Mouse (Mus musculus): Measurements from ENCODE around the gene Kcng4. TPM values are rescaled to one million over a fixed set of nuclear protein-coding genes. Genes with fewer than 3 reads are reported as not detected.

Gene Kcng4
- total and polyA plus RNA-seq, 3 experiments = 0.05 to 0.33 (median 0.23) TPM

DNA sequence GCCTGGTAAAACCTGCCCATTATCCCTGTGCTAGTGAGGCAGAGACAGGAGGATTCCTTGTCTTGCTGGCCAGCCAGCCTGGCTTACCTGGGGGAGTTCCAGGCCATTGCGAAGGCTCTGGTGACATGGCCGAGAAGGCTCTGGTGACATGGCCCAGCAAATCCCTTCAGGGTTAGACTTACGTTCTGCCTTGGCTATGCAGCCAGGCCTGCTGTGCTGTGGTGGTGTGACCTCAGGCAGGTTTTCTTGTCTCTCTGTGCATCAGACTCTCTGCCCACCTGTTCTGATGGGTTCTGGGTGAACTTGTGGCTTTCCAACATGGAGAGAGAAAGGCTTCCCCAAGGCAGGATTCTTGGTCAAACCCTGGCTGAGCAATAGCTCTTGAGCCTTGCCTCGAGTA lies 1.9 kb upstream of the Kcng4 start:
- intact Hi-C loops (cut with DNase I) = no loop called here
- no peaks in the 10 kb centered on the region for H3K36me3 ChIP-seq (ENCODE audit: control insufficient read depth, insufficient read depth, low read length)
- no peak for DNase-seq
- H3K9ac ChIP-seq (ENCODE audit: low read depth, low read length) = no peak overlapping the region
- no peak overlapping the region for H3K27ac ChIP-seq
- no peak overlapping the region for H3K4me3 ChIP-seq
- TF ChIP-seq EP300 (IDR thresholded peaks at IDR 0.05; ENCODE audit: insufficient read depth, low read depth, low read length) (no peak), POLR2A (IDR thresholded peaks at IDR 0.05; ENCODE audit: insufficient read depth, low read depth, low read length) (no peak), CTCF (IDR thresholded peaks at IDR 0.05) (no peak)
- no peaks in the 10 kb centered on the region; the same call in 1 of the 2 replicates for H3K27me3 ChIP-seq (ENCODE audit: control insufficient read depth, insufficient read depth, low read length)
- peaks cover 6% of the 10 kb centered on the region for H3K4me1 ChIP-seq (ENCODE audit: control insufficient read depth, insufficient read depth, low read length)
- 92% methylated on average over 4 of the region's 4 CpGs for WGBS
- H3K79me2 ChIP-seq (replicated peaks; ENCODE audit: control insufficient read depth, insufficient read depth, low read length) = no peaks in the 10 kb centered on the region

DNA sequence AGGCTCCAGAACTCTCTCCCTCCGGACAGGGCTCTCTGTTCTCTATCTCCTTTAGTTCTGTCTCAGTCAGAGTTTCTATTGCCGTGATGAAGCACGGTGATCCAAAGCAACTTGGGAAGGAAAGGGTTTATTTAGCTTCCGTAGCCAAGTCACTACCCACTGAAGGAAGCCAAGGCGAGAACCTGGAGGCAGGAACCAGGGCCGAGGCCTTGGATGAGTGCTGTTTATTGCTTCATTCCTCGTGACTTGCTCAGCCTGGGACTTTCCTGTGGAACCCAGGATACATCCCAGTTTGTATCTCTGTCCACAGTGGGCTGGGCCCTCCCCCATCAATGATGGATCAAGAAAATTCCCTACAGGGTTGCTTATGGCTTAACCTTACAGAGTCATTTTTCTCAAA lies 1.3 kb upstream of the Kcng4 start:
- Histone ChIP-seq H3K36me3 (ENCODE audit: control insufficient read depth, insufficient read depth, low read length) (no peaks in the 10 kb centered on the region), H3K4me3 (no peak overlapping the region), H3K4me1 (ENCODE audit: control insufficient read depth, insufficient read depth, low read length) (peaks cover 6% of the 10 kb centered on the region), H3K27me3 (ENCODE audit: control insufficient read depth, insufficient read depth, low read length) (no peaks in the 10 kb centered on the region; the same call in 1 of the 2 replicates), H3K9ac (ENCODE audit: low read depth, low read length) (no peak overlapping the region), H3K79me2 (replicated peaks; ENCODE audit: control insufficient read depth, insufficient read depth, low read length) (no peaks in the 10 kb centered on the region), H3K27ac (no peak overlapping the region)
- DNase-seq = no peak
- TF ChIP-seq CTCF (IDR thresholded peaks at IDR 0.05) (no peak), POLR2A (IDR thresholded peaks at IDR 0.05; ENCODE audit: insufficient read depth, low read depth, low read length) (no peak), EP300 (IDR thresholded peaks at IDR 0.05; ENCODE audit: insufficient read depth, low read depth, low read length) (no peak)
- WGBS = 55% methylated on average over 7 of the region's 7 CpGs
- intact Hi-C loops (cut with DNase I) = no loop called here

DNA sequence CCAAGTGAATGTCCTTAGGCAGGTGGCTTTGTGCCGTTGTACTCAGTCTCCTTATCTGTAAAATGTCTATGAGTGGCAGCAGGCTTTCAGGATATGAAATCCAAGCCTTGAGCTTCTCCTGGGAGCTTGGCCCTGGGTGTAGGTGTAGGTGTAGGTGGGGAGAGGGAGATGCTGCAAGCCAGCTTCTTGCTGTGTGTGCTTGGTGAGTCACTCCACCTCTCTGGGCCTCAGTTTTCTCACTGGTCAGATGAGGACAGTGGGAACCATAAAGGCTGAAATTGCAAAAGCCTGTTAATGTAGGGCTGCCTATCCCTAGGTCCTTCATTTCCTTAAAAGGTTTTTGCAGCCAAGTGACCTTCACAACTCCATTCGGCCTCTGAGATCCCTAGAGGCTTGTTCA lies 478 bp upstream of the Kcng4 start:
- Histone ChIP-seq H3K27me3 (ENCODE audit: control insufficient read depth, insufficient read depth, low read length) (no peaks in the 10 kb centered on the region; the same call in 1 of the 2 replicates), H3K27ac (no peak overlapping the region)
- intact Hi-C loops (cut with DNase I) = no loop called here

DNA sequence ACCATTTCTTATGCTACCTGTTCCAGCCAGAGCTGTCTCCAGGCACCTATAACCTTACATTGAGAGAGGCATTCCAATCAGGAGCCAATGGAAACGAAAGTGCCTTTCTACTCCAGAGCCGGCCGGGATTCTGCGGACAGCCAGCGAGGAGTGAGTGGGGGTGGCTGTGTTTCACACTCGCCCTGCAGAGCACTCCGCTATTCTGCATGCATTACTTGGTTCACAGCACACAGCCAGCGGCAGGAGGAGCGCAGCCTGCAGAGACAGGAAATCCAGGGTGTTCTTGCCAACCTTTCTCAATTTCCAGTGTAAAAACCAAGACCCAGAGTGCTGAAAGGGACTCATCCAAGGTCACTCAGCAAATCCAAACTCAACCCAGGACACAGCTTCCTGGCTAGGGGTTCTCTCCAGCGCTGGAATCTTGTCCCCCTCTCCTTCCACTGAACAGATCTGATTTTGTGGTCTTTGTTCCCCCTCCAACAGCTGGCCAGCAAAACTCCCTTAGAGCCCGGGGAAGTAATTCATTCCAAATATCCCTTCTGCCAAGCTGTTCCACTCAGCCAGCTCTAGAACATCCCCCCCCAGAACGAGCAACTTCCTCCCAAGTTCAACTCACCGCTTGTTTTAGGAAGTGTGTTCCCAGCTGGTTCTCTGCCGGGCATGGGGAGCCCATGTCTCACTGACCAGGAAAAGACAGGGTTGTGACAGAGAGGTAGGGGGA lies 704 bp downstream of the Kcng4 start:
- Histone ChIP-seq H3K27ac (no peak overlapping the region), H3K4me1 (ENCODE audit: control insufficient read depth, insufficient read depth, low read length) (peaks cover 4% of the 10 kb centered on the region), H3K36me3 (ENCODE audit: control insufficient read depth, insufficient read depth, low read length) (no peaks in the 10 kb centered on the region), H3K9ac (ENCODE audit: low read depth, low read length) (no peak overlapping the region), H3K27me3 (ENCODE audit: control insufficient read depth, insufficient read depth, low read length) (no peaks in the 10 kb centered on the region; the same call in 1 of the 2 replicates), H3K4me3 (no peak overlapping the region), H3K79me2 (replicated peaks; ENCODE audit: control insufficient read depth, insufficient read depth, low read length) (no peaks in the 10 kb centered on the region)
- no peak for DNase-seq
- no peak for TF ChIP-seq CTCF (IDR thresholded peaks at IDR 0.05)
- no peak for TF ChIP-seq EP300 (IDR thresholded peaks at IDR 0.05; ENCODE audit: insufficient read depth, low read depth, low read length)
- TF ChIP-seq POLR2A (IDR thresholded peaks at IDR 0.05; ENCODE audit: insufficient read depth, low read depth, low read length) = no peak
- intact Hi-C loops (cut with DNase I) = no loop called here
- WGBS = 26% methylated on average over 14 of the region's 14 CpGs

More for the DNA sequence above, 478 bp upstream of the Kcng4 start:
- Histone ChIP-seq H3K4me3 (no peak overlapping the region), H3K36me3 (ENCODE audit: control insufficient read depth, insufficient read depth, low read length) (no peaks in the 10 kb centered on the region), H3K79me2 (replicated peaks; ENCODE audit: control insufficient read depth, insufficient read depth, low read length) (no peaks in the 10 kb centered on the region), H3K9ac (ENCODE audit: low read depth, low read length) (no peak overlapping the region), H3K4me1 (ENCODE audit: control insufficient read depth, insufficient read depth, low read length) (peaks cover 6% of the 10 kb centered on the region)
- TF ChIP-seq POLR2A (IDR thresholded peaks at IDR 0.05; ENCODE audit: insufficient read depth, low read depth, low read length) (no peak), CTCF (IDR thresholded peaks at IDR 0.05) (no peak), EP300 (IDR thresholded peaks at IDR 0.05; ENCODE audit: insufficient read depth, low read depth, low read length) (no peak)
- 39% methylated on average over 2 of the region's 2 CpGs for WGBS
- DNase-seq = no peak

DNA sequence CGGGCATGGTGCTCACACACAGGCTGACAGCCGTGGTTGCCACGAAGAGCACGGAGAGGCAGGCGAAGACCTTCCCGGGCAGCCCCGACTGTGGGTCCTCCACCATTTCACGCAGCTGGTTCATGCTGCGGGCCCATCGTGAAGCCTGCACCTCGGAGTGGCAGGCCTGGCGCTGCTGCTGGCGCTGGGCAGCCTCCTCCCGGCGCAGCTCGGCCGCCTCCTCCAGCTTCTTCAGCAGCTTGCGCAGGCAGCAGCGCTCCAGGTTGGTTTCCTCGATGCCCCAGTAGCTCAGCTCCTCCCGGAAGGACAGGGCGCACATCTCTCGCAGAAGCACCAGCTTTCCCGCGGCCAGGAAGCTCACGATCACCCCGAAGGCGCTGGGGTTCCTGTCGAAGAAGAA lies 2.6 kb downstream of the Kcng4 start:
- H3K4me3 ChIP-seq = no peak overlapping the region
- TF ChIP-seq CTCF (IDR thresholded peaks at IDR 0.05) (no peak), EP300 (IDR thresholded peaks at IDR 0.05; ENCODE audit: insufficient read depth, low read depth, low read length) (no peak), POLR2A (IDR thresholded peaks at IDR 0.05; ENCODE audit: insufficient read depth, low read depth, low read length) (no peak)
- H3K79me2 ChIP-seq (replicated peaks; ENCODE audit: control insufficient read depth, insufficient read depth, low read length) = no peaks in the 10 kb centered on the region
- H3K36me3 ChIP-seq (ENCODE audit: control insufficient read depth, insufficient read depth, low read length) = no peaks in the 10 kb centered on the region
- no peak for DNase-seq
- 52% methylated on average over 29 of the region's 29 CpGs for WGBS
- intact Hi-C loops (cut with DNase I) = no loop called here
- no peak overlapping the region for H3K9ac ChIP-seq (ENCODE audit: low read depth, low read length)
- no peaks in the 10 kb centered on the region; the same call in 1 of the 2 replicates for H3K27me3 ChIP-seq (ENCODE audit: control insufficient read depth, insufficient read depth, low read length)
- no peak overlapping the region for H3K27ac ChIP-seq
- H3K4me1 ChIP-seq (ENCODE audit: control insufficient read depth, insufficient read depth, low read length) = peaks cover 4% of the 10 kb centered on the region

DNA sequence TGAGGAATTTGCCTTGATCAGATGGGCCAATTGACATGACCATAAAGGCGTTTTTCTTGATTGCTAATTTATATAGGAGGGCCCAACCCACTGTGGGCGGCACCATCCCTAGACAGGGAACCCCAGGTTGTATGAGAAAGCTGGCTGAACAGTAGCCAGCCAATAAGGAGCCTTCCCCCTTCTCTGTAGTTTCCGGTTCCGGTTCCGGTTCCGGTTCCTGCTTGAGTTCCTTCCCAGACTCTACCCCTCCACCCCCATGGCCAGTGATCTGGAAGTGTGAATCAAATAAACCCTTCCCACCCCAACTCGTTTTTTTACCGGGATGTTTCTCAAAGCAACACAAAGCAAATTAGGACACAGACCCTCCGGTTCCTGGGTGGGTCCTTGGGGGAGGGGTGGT lies 3.2 kb downstream of the Kcng4 start:
- H3K27me3 ChIP-seq (ENCODE audit: control insufficient read depth, insufficient read depth, low read length) = no peaks in the 10 kb centered on the region; the same call in 1 of the 2 replicates
- peaks cover 4% of the 10 kb centered on the region for H3K4me1 ChIP-seq (ENCODE audit: control insufficient read depth, insufficient read depth, low read length)
- 83% methylated on average over 9 of the region's 9 CpGs for WGBS
- TF ChIP-seq EP300 (IDR thresholded peaks at IDR 0.05; ENCODE audit: insufficient read depth, low read depth, low read length) = no peak
- TF ChIP-seq POLR2A (IDR thresholded peaks at IDR 0.05; ENCODE audit: insufficient read depth, low read depth, low read length) = no peak
- no peak for TF ChIP-seq CTCF (IDR thresholded peaks at IDR 0.05)
- no peak overlapping the region for H3K27ac ChIP-seq
- intact Hi-C loops (cut with DNase I) = no loop called here
- H3K36me3 ChIP-seq (ENCODE audit: control insufficient read depth, insufficient read depth, low read length) = no peaks in the 10 kb centered on the region
- DNase-seq = no peak
- no peak overlapping the region for H3K4me3 ChIP-seq
- H3K79me2 ChIP-seq (replicated peaks; ENCODE audit: control insufficient read depth, insufficient read depth, low read length) = no peaks in the 10 kb centered on the region
- H3K9ac ChIP-seq (ENCODE audit: low read depth, low read length) = no peak overlapping the region

Data from heart, adult 2 months (tissue).